Mouse (Mus musculus): ENCODE data around the gene Ulk3.

The Ulk3 gene

DNA sequence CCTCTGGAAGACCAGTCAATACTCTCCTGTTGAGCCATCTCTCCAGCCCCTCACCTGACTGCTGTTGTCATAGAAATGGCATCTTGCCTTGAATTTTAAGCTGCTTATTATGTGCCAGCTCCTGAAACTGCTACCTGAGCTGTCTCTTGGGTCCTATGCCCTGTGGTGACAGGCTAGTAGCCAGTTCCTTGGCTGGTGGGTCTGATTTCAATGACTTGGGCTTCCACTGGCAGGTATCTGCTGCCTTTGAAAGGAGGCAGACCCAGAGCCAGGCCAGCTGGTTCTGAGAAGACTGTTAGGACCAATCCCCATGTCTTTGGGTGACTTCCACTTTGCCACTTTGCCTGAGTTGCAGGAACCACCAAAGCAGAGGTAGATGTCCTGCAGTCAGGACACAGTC is 14.9 kb upstream of the Ulk3 start:
- no peak for DNase-seq

DNA sequence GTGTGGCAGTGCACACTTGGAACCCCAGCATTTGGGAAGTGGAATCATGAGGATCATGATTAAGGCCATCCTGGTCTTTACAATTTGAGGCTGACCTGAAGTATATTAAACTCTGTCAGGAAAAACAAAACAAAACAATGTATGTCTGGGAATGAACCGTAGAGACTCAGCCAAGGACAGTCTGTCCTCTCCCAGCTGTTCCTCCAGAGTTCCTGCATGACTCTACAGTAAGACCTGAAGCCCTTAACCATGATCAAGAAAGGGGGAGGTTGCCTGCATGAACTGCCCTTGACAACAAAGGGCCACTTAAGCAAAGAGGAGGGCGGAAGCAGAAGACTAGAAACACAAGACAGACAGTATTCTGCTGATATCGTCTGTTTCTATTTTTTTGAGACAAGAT is 13.7 kb upstream of the Ulk3 start:
- DNase-seq, result no peak

DNA sequence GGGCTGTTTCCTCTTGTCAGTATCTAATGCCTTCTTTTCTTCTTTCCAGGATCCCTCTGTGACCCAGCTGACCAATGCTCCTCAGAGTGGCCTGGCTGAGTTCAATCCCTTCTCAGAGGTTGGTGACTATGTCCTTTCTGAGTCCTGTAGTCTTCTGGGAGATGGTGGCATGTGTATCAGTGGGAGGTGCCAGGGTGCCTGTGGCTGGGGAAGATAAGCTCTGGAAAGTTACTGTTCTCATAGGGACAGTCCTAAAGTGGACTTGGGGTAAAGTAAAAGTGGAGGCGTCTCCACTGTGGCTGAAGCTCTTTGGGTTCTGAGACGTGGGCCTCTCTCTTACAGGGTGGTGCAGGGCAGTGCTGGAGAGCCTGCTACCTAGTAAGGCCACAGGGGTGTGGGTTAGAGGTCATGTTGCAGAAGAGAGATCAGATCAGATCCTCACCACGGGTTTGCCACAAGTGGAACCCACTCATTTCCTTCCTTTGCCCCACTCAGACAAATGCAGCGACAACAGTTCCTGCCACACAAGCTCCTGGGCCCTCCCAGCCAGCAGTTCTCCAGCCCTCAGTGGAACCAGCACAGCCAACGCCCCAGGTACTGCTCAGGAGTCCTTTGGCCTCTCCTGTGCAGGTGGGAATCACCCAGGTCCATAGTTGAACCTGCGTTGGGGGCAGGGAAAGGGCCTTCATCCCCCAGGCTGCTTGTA is 12.0 kb upstream of the Ulk3 start:
- no peak for DNase-seq

DNA sequence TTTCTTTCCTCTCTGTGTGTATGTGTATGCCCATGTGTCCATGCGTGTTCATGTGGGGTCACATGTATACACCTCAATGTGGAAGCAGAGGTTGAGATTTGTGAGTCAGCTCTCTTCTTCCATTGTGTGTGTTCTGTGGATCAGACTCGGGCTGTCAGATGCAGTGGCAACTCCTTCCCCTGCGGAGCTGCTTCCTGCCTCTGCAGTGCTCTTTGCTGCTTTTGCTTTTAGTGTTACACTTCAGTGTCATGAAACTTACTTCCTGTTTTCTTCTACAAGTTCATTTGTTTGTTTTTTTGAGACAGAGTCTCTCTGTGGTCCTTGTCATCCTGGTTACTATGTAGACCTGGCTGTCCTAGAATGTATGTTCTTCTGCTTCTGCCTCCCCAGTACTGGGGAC is 4.3 kb upstream of the Ulk3 start:
- DNase-seq, result no peak

DNA sequence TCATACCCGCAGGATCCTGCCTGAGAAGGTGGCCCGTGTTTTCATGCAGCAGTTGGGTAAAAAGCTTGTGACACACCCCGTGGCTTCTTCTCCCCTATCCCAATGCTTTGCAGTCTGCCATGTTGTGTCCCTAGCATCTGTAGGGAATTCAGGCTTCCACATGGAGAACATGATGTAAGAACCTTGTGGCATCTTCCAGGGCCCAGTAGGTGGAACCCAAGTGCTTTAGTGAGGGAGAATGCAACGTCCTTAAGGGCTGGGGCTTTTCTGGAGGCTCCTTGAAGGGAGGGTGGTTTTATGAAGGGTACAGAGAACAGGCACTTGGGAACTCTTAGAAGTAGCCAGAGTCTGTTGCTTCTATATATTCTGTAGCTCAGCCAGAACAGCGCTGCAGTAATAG is 1.5 kb downstream of the Ulk3 start:
- no peak for DNase-seq

DNA sequence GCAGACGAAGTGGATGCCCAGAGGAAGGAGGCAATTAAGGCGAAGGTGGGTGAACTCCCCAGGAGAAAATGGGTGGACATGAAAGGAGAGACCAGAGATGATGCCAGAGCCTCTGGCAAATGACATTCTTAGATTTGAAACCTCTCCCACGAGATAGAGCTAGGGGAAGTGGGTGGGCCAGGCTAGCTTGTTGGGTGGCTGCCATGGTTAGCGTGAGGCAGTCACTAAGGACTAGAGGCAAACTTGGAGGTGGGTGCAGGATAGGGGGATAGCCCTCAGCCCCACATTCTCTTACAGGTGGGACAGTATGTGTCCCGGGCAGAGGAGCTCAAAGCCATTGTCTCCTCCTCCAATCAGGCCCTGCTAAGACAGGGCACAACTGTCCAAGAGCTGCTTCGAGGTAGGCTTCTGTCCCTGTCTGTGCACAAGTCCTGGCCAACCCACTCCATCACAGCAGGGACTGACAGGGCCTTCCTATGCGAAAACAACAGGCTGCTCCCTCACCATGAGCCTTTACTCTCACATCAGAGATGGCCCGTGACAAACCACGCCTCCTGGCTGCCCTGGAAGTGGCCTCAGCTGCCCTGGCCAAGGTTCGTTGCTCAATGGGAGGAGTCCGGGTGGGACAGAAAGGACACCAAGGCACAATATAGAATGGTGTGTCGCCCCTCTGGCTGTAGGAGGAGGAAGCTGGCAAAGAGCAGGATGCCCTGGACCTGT is 4.4 kb downstream of the Ulk3 start:
- peak; percentile 80 for DNase-seq

DNA sequence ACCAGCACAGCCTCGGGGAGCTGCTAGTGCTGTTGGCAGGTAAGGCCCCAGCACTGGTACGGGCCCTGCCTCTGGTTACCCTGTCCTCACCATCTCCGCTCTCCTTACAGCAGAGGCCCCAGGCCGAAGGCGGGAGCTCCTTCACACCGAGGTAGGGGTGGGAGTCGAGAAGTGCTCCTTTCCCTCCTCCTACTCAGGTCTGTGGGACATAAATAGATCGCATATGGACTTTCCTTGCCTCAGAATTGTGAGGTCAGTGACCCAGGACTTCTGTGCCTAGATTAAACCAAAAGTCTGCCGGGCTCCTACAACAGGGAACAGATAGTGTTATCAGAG is 4.9 kb downstream of the Ulk3 start:
- no peak for DNase-seq

DNA sequence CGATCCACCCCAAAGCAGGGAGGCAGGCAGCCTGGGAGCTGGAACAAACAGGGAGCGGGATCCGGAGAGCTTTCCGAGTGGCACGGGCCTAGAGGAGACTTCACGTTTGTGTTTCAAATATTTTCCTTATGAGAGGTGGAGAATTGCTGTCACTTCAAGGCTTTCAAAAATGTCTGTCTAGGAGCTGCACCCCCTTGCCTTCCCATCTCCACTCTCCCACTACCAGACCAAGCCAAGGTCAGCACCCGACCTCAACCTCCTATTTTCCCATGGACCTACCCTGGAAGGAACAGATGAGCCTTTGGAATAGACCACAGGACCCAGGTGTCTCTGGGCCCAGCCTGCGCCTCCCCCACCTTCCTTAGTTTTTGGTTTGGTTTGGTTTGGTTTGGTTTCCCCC is 8.0 kb downstream of the Ulk3 start:
- DNase-seq, result no peak

DNA sequence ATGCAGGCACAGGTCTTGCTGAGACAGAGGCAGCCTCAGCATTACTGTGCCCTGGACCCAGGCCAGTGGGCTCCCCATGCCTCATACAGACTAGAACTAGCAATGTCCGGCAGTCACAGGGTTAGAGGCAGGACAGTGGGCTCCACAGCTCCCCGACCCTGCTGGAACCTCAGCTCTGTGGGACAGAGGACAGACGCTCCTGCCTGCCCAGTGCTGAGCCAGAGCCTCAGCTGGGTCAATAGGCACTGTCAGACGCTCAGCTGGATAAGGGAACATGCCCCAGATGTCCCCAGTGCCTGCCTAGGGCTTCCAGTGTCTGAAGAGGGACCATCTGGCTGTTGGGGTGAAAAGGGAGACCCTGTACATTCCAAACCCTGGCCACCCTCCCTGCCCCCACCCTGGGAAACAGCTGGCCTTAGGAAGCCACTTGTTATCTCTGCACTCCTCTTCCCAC is 8.7 kb downstream of the Ulk3 start:
- no peak for DNase-seq

DNA sequence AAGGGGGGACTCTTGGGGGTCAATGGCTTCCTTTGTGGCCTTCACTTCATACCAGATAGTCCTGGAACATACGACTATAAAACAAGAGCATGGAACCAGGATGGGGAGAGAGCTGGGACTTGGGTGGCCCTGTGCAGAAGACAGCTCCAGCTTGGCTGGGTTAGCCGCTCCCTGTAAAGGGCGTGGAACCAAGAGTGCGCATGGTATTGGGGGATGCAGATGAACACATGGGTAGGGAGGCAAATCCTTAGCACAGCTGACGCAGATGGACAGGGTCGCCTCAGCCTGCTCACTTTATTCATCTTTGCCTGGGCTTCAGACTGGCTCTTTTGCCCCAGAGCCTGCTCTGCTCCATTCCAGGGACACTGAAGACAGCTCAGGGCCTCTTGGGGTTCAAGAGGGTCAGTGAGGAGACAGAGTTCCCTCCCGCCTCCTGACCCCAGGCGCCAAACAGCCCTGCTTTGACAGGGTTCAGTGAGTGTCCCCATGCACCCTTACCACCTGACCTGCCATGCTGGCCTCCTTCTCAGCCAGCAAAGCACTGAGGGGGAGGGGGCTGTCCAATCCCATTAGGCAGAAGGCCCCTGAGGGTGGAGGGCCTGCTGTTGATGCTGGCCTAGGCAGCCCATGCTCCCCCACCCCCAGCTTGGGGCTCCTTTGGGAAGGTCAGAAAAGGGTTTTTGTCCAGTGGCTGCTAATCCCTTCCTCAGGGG is 9.8 kb downstream of the Ulk3 start:
- DNase-seq, result peak; percentile 55

DNA sequence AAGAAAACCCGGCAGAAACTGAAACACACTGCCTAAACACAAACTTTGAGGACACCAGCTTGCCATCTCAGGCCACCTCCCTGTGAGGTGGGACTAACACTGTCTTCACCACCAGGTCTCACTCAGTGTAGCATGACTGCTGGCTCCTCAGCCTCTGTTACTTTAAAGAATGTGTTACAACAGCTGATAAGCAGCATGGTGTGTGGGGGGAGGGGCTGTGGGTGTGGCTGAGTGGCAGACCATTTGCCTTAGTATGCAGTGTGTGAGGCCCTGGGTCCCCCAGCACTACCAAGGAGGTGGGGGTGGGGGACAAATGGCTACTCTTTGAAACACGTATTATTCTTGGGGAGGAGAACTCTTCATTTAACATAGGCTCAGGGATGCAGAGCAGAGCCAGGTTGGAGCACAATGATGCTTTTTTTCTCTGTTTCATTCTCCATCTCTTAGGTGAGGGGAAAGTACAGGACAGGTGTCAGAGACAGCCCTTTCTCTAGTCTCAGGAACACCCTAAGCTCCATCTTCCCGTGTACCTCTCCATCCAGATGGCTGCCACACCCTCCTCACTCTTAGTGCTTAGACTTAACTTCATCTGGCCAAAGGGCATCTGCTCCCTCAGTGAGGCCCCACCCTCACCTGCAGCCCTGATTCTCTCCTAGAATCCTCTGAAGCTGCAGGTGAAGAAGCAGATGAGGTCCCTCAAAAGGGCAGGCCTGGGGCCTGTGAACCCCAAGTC is 11.5 kb downstream of the Ulk3 start:
- DNase-seq, result no peak

DNA sequence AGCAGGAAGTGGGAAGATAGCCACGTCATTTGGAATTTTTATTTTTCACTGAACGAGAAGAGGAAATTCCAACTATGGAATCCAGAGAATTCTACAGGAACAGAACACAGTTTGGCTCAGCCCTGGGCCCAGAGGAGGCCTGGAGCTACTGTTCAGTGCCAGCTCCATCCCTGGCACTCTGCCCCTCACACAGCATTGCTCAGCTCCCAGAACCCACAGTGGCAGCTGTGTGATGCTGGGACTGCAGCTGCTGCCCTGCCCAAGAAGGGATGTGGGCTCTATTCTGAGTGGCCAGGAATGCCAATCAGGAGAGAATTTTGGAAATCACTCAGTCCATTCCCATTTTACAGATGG is 12.1 kb downstream of the Ulk3 start:
- DNase-seq, result no peak

DNA sequence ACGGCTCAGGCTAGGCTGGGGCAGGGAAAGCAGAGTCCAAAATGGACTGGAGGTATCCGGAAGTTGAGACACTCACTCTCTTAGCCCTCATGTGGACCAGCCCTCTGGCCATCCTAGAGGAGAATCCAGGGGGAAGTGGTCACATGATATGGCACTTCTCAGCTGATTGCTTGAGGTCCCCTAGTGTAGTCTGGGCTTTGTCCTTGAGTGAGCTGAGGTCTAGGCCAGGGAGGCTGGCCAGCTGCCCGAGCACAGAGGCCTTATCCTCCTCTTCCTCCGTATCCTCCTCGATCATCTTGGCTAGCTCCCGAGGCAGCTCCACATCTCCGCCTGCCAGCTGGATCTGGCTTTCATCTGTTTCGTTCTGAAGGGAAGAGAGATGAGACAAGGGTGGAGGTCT is 12.8 kb downstream of the Ulk3 start:
- DNase-seq, result no peak

DNA sequence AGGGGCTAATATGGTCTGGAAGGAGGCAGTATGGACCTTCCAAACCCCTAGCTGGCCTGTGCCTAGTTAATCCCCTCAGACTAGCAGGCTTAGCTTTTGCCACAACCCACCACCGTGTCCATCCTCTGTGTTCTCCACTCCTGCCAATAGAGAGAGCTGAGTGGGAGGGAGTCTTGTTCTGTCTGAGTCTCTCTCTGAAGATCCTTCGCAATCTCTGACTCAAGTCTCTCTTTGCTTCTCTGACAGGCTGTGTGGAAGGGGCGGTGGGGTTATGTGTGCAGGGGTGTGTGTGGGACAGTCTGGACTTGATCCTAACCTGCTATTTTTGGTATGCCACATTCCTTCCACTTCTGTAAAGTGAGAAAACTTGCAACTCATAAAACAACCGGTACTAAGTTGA is 15.6 kb downstream of the Ulk3 start:
- DNase-seq, result no peak

DNA sequence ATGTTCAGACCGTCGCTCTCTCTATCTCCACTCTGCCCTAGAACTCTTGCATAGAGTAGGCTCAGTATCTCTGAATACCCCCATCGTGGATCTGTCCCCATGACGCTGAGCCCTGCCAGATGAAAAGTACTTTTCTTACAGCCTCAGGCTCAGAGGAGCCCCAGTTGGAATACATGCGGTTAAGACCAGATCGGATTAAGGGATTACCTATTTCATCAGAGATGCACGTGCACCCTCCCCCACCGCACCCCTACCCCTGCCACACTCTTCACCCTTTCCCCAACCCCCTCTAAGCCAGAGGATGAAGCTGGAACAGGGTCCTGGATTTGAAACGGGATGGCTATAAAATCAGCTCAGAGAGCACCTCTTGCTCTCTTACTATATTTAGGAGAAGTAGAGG is 16.3 kb downstream of the Ulk3 start:
- no peak for DNase-seq

DNA sequence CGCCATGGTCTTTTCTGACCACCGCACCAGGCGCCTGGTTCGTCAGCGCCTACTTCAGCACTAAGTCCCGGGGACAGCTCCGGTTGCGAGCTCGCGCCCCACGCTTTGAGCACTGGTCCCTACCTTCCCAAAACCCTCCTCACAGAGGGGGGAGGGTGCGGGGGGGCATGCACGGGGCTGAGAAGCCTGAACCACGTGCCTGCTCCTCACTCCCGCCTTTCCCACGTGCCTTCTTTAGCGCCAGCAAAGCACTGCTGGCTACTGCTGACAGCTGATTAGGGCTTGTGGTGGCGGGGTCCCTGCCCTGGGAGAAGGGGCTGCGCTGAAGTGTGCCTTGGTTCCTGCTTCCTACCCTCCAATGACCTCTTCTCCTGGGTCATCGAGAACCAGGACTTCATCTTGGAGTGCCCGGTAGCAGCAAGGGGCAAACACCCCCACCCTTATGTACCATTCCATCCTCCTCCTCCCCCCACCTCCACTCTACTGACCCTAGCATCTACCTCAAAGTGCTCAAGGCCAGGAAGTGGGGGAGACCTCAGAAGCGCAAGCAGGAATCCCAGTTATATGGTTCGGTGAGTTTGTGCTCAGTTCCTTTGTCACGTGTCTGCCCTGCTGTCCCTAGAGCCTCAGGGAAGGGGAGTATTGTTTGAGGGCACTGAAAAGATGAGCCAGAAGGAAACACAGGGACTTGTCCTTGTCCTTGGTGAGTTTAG is 17.0 kb downstream of the Ulk3 start, which contains the start of gene Cplx3:
TSS of gene Cplx3 (minus strand) at position 143 of the 713 bp plus-strand sequence.
- peak; percentile 58 for DNase-seq

DNA sequence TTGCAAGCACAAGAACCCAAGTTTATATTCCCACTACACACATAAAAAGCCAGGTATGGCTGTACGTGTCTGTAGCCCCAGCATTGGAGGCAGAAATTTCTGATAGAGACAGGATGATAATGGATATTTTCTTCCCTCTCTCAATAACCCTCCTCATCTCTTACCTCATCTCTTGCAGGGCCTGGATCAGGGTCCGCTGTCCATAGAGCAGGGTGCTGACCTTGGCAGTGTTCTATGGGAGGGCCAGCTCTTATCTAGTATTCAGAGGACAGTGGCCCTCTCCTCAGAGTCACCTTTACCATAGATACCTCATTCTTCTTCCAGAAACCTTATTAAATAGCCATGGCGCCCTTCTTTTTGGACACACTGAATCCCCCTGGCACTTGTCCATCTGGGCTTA is 20.6 kb downstream of the Ulk3 start:
- DNase-seq, result no peak

DNA sequence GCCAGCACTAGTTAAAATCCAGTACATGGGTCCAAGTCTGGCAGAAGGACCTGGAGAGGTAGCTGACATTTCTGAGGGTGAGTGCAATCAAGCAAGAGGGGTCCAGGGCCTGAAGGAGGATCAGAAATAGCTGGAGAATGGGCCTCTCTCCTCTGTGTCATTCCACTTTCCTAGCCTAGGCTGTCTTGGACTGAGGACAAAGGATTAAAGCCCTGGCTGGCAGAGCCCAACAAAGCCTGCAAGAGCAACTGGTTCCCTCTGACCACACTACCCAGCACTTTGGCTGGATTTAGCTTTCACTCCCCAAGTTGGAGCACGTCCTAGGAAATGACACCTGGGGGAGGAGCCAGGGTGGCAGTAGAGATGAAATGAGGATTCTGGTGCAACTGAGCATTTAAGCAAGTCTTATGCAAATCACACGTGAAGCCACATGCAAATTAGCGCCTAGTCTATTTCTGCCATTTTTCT is 21.1 kb downstream of the Ulk3 start:
- no peak for DNase-seq

DNA sequence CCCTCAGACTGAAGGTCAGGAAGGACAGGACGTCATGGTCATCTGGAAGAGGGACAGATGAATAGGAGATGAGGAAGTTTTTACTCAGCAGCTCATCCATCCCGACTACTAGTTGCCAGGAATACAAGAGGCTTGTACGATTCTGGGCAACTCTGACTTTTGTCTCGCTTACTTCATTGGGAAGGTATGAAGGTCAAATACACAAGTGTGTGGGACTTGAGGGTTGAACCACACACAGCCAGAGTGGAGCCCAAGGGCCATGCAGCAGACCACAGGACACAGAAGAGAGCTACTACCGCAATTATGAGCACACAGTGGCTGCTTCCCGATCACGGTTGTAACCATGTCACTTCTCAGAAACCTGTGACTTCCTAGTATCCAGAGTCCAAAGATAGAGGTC is 23.3 kb downstream of the Ulk3 start:
- DNase-seq, result no peak

DNA sequence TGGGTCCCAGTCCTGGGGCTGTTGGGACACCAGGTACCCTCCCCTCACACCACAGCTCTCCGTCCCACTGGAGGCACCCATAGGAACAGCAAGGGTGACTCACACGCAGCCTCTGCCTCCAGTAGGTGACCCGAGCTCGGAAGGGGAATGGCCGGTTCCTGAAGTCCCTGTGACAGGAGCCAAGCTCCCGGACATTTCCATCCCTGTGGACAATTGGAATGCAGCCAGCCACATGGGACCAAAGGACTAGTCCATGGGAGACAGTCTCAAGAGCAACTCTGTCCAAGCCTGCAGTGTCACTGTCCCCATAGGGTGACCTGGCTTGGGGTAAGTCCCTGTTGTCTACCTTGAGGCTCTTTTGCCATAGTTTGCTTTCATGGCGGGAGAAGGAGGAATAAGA is 24.7 kb downstream of the Ulk3 start:
- DNase-seq, result no peak

DNA sequence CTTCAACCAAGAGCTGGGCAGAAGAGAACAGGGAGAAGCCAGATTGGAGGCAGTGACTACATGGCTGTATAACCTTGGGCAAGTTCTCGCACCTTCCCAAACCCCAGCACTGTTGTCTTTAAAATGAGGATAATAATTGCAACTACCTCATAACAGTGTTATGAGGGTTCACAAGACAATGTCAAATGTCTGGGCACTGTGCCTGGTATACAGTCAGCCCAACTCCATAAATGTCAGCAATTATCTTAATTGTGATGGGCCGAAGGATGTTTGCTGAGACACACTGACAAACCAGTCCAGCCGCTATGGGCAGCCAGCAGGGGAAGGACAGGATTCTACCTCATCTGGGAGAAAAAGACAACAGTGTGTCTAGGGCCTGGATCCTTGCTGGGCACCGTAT is 25.5 kb downstream of the Ulk3 start:
- DNase-seq, result no peak

DNA sequence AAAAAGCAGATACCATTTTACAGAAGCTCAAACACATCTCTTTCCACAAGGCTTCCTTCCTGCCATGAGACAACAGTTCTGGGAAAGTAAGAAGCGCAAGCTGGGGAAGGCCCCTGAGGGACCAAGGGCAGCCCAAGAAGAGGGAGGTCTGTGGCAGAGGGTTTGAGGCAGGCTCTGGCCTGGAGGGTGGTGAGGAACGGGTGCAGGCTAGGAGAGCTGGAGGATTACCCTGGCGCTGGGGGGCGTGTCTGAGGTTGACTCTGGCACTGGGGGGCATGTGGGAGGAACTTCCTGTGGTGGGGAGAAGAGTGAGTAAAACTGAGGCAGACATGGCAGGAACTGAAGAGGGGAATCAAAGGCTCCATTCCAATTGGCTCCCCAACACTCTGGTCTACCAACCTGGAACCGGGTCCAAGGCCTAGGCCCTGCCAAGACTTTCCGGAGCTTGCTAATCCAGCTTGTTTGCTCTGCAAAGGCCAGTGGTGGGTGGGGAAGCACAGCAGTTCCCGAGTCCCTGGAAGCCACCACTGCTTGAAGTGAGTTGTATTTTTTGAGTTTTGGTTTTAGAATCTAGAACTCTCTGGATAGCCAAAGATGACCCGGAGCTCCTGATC is 28.4 kb downstream of the Ulk3 start:
- DNase-seq, result no peak
